Mouse (Mus musculus) ES-E14 (cell line): ENCODE results near the gene Myrfl.

ENCODE experiments used
- CHD2 ChIP-seq: IDR thresholded peaks from 2 replicates; pipeline ENCODE4 v1.6.1; 2014; ENCODE audit warnings: mild to moderate bottlenecking, low read depth, low read length, inconsistent platforms
- HCFC1 ChIP-seq: IDR thresholded peaks from 2 replicates; pipeline ENCODE4 v1.6.1; 2012; ENCODE audit warnings: low read length, inconsistent platforms, borderline replicate concordance; ENCODE audit not compliant: insufficient read depth
- MAFK ChIP-seq: IDR thresholded peaks from 2 replicates; pipeline ENCODE4 v1.6.1; 2014; ENCODE audit warnings: mild to moderate bottlenecking, low read depth, low read length, inconsistent platforms; ENCODE audit not compliant: insufficient read depth
- ZC3H11A ChIP-seq: IDR thresholded peaks from 2 replicates; pipeline ENCODE4 v1.6.1; 2012; ENCODE audit warnings: low read depth, mild to moderate bottlenecking, inconsistent platforms, low read length, borderline replicate concordance
- ZNF384 ChIP-seq: IDR thresholded peaks from 2 replicates; pipeline ENCODE4 v1.6.1; 2012; ENCODE audit warnings: low read depth, low read length, inconsistent platforms

DNA sequence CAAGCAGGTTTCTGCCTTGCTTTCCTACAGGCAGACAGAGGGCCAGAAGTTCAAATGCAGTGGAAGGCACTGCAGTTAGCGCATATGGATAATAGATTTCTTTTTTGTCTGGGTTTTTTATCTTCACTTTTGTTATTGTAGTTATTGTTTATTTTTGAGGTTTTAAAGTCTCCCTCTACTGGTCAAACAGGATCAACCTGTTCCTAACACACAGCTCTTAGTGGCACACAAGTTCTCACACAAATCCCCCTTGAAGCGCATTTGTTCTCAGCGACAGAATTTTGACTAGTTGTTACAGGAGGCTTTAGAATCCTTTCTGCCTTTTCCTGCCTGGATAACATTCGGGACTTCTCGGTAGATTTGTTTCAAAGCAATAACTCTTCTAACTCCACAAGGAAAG lies 13.2 kb downstream of the Myrfl start:
- TF ChIP-seq HCFC1 (no peak), CHD2 (no peak), MAFK (no peak), ZC3H11A (no peak), ZNF384 (no peak)
